Mouse (Mus musculus) limb, embryonic 11.5 days (tissue): ENCODE results near the gene Tmem94. TPM values are rescaled to one million over a fixed set of nuclear protein-coding genes. Genes with fewer than 3 reads are reported as not detected.

Source experiments
- ATAC-seq: fragments of 200-750 bp; cut with Nextera tagmentation; 2 replicates; pipeline ENCODE4 v1.8.0; 2017; ENCODE audit warnings: low read depth; ENCODE audit not compliant: insufficient number of reproducible peaks, low FRiP score, low TSS enrichment
- DNase-seq: peaks from one replicate; pipeline ENCODE4 v3.0.0-alpha.2; 2015; ENCODE audit warnings: low spot score
- H3K27ac ChIP-seq: fragments of 300-500 bp; sonication (generic); replicated peaks from 2 replicates; pipeline ENCODE4 v1.5.1; 2014; ENCODE audit warnings: low read depth, mild to moderate bottlenecking, low read length
- H3K27me3 ChIP-seq: fragments of 300-500 bp; sonication (generic); 2 replicates; pipeline ENCODE4 v1.6.1; 2014; ENCODE audit warnings: mild to moderate bottlenecking, low read length, mixed read lengths; ENCODE audit not compliant: control insufficient read depth, insufficient read depth
- H3K36me3 ChIP-seq: fragments of 300-500 bp; sonication (generic); 2 replicates; pipeline ENCODE4 v1.6.1; 2014; ENCODE audit warnings: mild to moderate bottlenecking, low read length, moderate library complexity, mixed read lengths; ENCODE audit not compliant: control insufficient read depth, insufficient read depth
- H3K4me1 ChIP-seq: fragments of 300-500 bp; sonication (generic); 2 replicates; pipeline ENCODE4 v1.6.1; 2014; ENCODE audit warnings: low read length, mixed read lengths; ENCODE audit not compliant: control insufficient read depth, insufficient read depth
- H3K4me2 ChIP-seq: fragments of 300-500 bp; sonication (generic); 2 replicates; pipeline ENCODE4 v1.6.1; 2014; ENCODE audit warnings: low read depth, mild to moderate bottlenecking, moderate library complexity; ENCODE audit not compliant: severe bottlenecking
- H3K4me3 ChIP-seq: fragments of 300-500 bp; sonication (generic); 2 replicates; pipeline ENCODE4 v1.5.1; 2014; ENCODE audit warnings: low read depth, low read length
- H3K9ac ChIP-seq: fragments of 300-500 bp; sonication (generic); 2 replicates; pipeline ENCODE4 v1.6.1; 2014; ENCODE audit warnings: mild to moderate bottlenecking, low read length
- H3K9me3 ChIP-seq: fragments of 300-500 bp; sonication (generic); 2 replicates; pipeline ENCODE4 v1.6.1; 2016; ENCODE audit warnings: low read length; ENCODE audit not compliant: control insufficient read depth
- WGBS: fragments of 180-500 bp; shearing (Covaris S2); extraction: QIAGEN DNeasy Blood & Tissue Kit; methylation state at CpG from one replicate; pipeline ENCODE4 v1.1.7; 2014; 5-methylcytosine and 5-hydroxymethylcytosine counted together
- microRNA-seq: library from miRNA; unstranded; fragments of <30 nt; microRNA quantifications from one replicate; pipeline ENCODE4, GENCODE M21; 2016
- polyA plus RNA-seq: library from polyadenylated mRNA; unstranded; fragments of >200 nt; fragmentation: Nextera tagmentation; extraction: Ambion mirVana; gene quantifications from 2 replicates; pipeline ENCODE4 v1.2.1, GENCODE M21; 2014

Tmem94 gene
- polyA plus RNA-seq, 1 experiment from 2014 or later = 17.4 TPM

DNA sequence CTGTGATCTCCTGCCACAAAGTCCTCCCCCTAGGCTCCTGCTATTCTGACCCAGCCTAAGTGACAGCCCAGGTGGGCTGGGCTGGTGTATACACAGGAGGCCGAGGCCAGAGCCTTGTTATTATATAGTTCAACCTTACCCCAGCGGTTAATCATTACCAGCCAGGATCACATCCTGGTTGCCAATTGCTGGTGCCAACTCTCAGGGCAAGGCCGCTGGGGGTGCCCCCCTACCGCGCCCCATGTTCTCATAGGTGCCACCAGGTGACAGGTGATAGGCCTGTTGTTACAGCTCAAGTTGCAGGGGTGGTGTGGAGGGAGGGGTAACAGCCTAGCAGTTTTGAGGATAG lies 78.6 kb downstream of the Tmem94 start:
- Histone ChIP-seq H3K36me3 (no peaks in the 10 kb centered on the region; the same call in 1 of the 2 replicates), H3K9ac (no peak overlapping the region), H3K4me1 (peaks cover 22% of the 10 kb centered on the region), H3K9me3 (no peaks in the 10 kb centered on the region; the same call in 1 of the 2 replicates), H3K4me3 (no peak overlapping the region), H3K27me3 (no peaks in the 10 kb centered on the region), H3K4me2 (no peak overlapping the region), H3K27ac (no peak overlapping the region)
- no peak for DNase-seq
- WGBS = 89% methylated on average over 5 of the region's 5 CpGs
- ATAC-seq = no peak

DNA sequence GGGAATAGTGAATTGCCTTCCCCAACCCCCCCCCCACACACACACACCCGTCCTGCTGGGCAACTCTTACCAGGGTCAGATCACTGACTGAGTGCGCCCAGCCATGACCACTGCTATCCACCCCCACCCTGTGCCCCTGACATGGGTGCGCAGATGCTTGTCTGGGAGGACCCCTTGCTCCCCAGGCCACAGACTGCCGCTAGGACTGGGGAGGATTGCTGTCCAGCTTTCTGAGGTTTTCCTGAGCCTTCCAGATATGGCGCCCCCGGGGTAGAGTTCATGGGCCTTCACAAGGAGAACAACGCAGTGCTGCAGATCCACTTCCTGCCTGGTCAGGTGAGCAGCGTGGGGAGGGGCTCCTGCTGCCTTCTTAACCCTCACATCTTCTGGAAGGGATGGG lies 79.0 kb downstream of the Tmem94 start:
- Histone ChIP-seq H3K4me2 (no peak overlapping the region), H3K27ac (no peak overlapping the region), H3K9me3 (no peaks in the 10 kb centered on the region; the same call in 1 of the 2 replicates), H3K9ac (no peak overlapping the region), H3K4me3 (no peak overlapping the region), H3K4me1 (peaks cover 18% of the 10 kb centered on the region), H3K27me3 (no peaks in the 10 kb centered on the region), H3K36me3 (no peaks in the 10 kb centered on the region; the same call in 1 of the 2 replicates)
- 88% methylated on average over 8 of the region's 8 CpGs for WGBS
- DNase-seq (no peak), ATAC-seq (no peak)

DNA sequence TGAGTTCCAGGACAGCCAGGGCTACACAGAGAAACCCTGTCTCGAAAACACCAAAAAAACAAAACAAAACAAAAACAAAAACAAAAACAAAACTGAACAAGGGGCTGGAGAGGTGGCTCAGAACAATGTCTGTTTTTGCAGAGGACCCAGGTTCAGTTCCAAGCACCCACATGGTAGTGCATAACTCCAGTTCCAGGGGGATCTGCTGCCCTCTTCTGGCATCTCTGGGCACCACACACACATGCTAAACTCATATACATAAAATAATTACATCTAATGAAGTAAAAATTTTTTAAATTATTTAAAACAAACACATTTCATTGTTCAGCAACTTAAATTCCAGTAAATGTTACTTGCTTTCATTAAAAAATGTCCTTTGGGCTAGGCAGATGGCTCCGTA lies 80.6 kb downstream of the Tmem94 start:
- ATAC-seq = no peak

More for the DNA sequence above, 80.6 kb downstream of the Tmem94 start:
- Histone ChIP-seq H3K4me1 (peaks cover 11% of the 10 kb centered on the region), H3K27me3 (no peaks in the 10 kb centered on the region), H3K9ac (no peak overlapping the region), H3K4me2 (no peak overlapping the region), H3K9me3 (no peaks in the 10 kb centered on the region; the same call in 1 of the 2 replicates), H3K4me3 (no peak overlapping the region), H3K36me3 (peaks cover under 1% of the 10 kb centered on the region; the same call in 1 of the 2 replicates), H3K27ac (no peak overlapping the region)
- no peak for DNase-seq
- 93% methylated on average over 2 of the region's 2 CpGs for WGBS

Small RNA genes lying within 50 kb of the gene (microRNA-seq; reads per million reads assigned to microRNA genes)
- not detected for gene Mir5621

Other genes starting within 250 kb of the Tmem94 start
- 1,466 and 1,467 TPM in 2 replicates for gene Sumo2, start 229.2 kb upstream of the Tmem94 start, polyA plus RNA-seq
- 213 and 220 TPM in 2 replicates for gene Nup85, start 201.0 kb upstream of the Tmem94 start, polyA plus RNA-seq
- gene Mrps7, start 161.5 kb upstream of the Tmem94 start, polyA plus RNA-seq = 111 and 122 TPM in 2 replicates
- 21.3 and 26.5 TPM in 2 replicates for gene Gga3, start 161.4 kb upstream of the Tmem94 start, polyA plus RNA-seq
- 18.0 and 19.3 TPM in 2 replicates for gene Mif4gd, start 152.5 kb upstream of the Tmem94 start, polyA plus RNA-seq
- 30.3 and 32.6 TPM in 2 replicates for gene Slc25a19, start 137.1 kb upstream of the Tmem94 start, polyA plus RNA-seq
- 52.5 and 58.3 TPM in 2 replicates for gene Grb2, start 56.8 kb upstream of the Tmem94 start, polyA plus RNA-seq
- 16.2 and 16.5 TPM in 2 replicates for gene Caskin2, start 48.2 kb downstream of the Tmem94 start, polyA plus RNA-seq
- gene Tsen54, start 49.3 kb downstream of the Tmem94 start, polyA plus RNA-seq = 29.2 and 32.8 TPM in 2 replicates
- gene Llgl2, start 58.6 kb downstream of the Tmem94 start, polyA plus RNA-seq = 6.2 and 8.5 TPM in 2 replicates
- 0.11 TPM in 1 of 2 replicates, not detected in the other for gene Myo15b, start 93.0 kb downstream of the Tmem94 start, polyA plus RNA-seq
- 1.3 and 2.0 TPM in 2 replicates for gene Smim5, start 134.5 kb downstream of the Tmem94 start, polyA plus RNA-seq
- gene Smim6, start 146.6 kb downstream of the Tmem94 start, polyA plus RNA-seq = 0.31 and 0.52 TPM in 2 replicates
- gene Sap30bp, start 167.8 kb downstream of the Tmem94 start, polyA plus RNA-seq = 50.7 and 56.2 TPM in 2 replicates
- gene Recql5, start 168.0 kb downstream of the Tmem94 start, polyA plus RNA-seq = 21.2 and 21.5 TPM in 2 replicates
- 1.0 and 1.5 TPM in 2 replicates for gene Itgb4, start 209.3 kb downstream of the Tmem94 start, polyA plus RNA-seq
- gene Galk1, start 247.3 kb downstream of the Tmem94 start, polyA plus RNA-seq = 164 and 168 TPM in 2 replicates